ENCODE assay signal across 15 mouse cellular contexts in genomic region chr17:83807345-83807744, GRCm38 (mm10). TPM values are rescaled to one million over a fixed set of nuclear protein-coding genes. Genes with fewer than 3 reads are reported as not detected.
DNase-seq lines count a peak whose midpoint lies in the region; ATAC-seq and TF ChIP-seq lines count a peak whose summit lies in the region.
"Had no signal": no experiment of that assay in that cellular context is flagged by ENCODE, and none has a peak within 500 bp of the region (broad histone marks: within the 10 kb centered on the region; RNA-seq: fewer than 3 reads in every experiment).

No protein-coding gene starts in this region.

- no peak overlapping the region for H3K27ac ChIP-seq in forebrain, embryonic 15.5 days (replicated peaks)
- H3K27ac ChIP-seq in forebrain, embryonic 14.5 days (ENCODE audit: low read depth, low read length): no peak overlapping the region
- H3K27ac ChIP-seq: left cerebral cortex, adult 2 months; limb, embryonic 13.5 days; neural tube, embryonic 15.5 days had no signal

- H3K4me1 ChIP-seq in G1E (ENCODE audit: insufficient read depth, low read depth, low read length): peaks cover 49% of the 10 kb centered on the region
- no peaks in the 10 kb centered on the region for H3K4me1 ChIP-seq in forebrain, embryonic 15.5 days
- no peaks in the 10 kb centered on the region for H3K4me1 ChIP-seq in forebrain, embryonic 14.5 days (ENCODE audit: control insufficient read depth, insufficient read depth, low read length)
- H3K4me1 ChIP-seq: limb, embryonic 13.5 days had no signal

- H3K9ac ChIP-seq in forebrain, embryonic 15.5 days (replicated peaks): no peak overlapping the region
- H3K9ac ChIP-seq in forebrain, embryonic 14.5 days (ENCODE audit: low read length): no peak overlapping the region
- H3K9ac ChIP-seq: forebrain, postnatal 0 days; limb, embryonic 13.5 days; neural tube, embryonic 15.5 days had no signal

- DNase-seq in G1E (ENCODE audit: low spot score): peak; percentile 66
- DNase-seq in thymus, postnatal 0 days (ENCODE audit: low spot score): peak; percentile 41
- DNase-seq in testis, postnatal 10 days (ENCODE audit: low spot score): no peak
- DNase-seq in forebrain, embryonic 14.5 days (ENCODE audit: low spot score): no peak
- no peak for DNase-seq in gastrocnemius, postnatal 4 days (ENCODE audit: low spot score in 2 of 2)

- ATAC-seq in G1E (ENCODE audit: extremely low read depth, insufficient number of reproducible peaks, low FRiP score, poor library complexity, severe bottlenecking): peak; percentile 67
- ATAC-seq in common myeloid progenitor, adult 5-6 weeks (replicated peaks; ENCODE audit: low read depth, poor library complexity, severe bottlenecking): peak; percentile 77
- ATAC-seq in megakaryocyte, adult 5-6 weeks (ENCODE audit: poor library complexity, severe bottlenecking): peak; percentile 34
- ATAC-seq in forebrain, embryonic 15.5 days (replicated peaks): no peak
- no peak for ATAC-seq in forebrain, embryonic 14.5 days
- ATAC-seq: forebrain, postnatal 0 days had no signal

- no peak for TF ChIP-seq CTCF in G1E (IDR thresholded peaks at IDR 0.05; ENCODE audit: low read depth, low read length)

- WGBS in forebrain, embryonic 15.5 days: 85% methylated on average over 7 of the region's 7 CpGs
- WGBS in forebrain, embryonic 14.5 days: 86% methylated on average over 7 of the region's 7 CpGs

- no peak overlapping the region for H3K4me2 ChIP-seq in forebrain, embryonic 15.5 days (replicated peaks)
- no peak overlapping the region for H3K4me2 ChIP-seq in forebrain, embryonic 14.5 days (ENCODE audit: low read length)
- H3K4me2 ChIP-seq: heart, embryonic 11.5 days; limb, embryonic 13.5 days; midbrain, embryonic 11.5 days; neural tube, embryonic 15.5 days had no signal

- H3K36me3 ChIP-seq in G1E (replicated peaks): peaks cover 66% of the 10 kb centered on the region
- peaks cover 13% of the 10 kb centered on the region; the same call in 1 of the 2 replicates for H3K36me3 ChIP-seq in forebrain, embryonic 15.5 days
- H3K36me3 ChIP-seq in forebrain, embryonic 14.5 days (ENCODE audit: control insufficient read depth, insufficient read depth, low read length): peaks cover 17% of the 10 kb centered on the region; the same call in 1 of the 2 replicates

- H3K4me3 ChIP-seq in G1E (ENCODE audit: low read depth, low read length): no peak overlapping the region
- no peak overlapping the region for H3K4me3 ChIP-seq in forebrain, embryonic 15.5 days
- H3K4me3 ChIP-seq in forebrain, embryonic 14.5 days (ENCODE audit: low read depth, low read length): no peak overlapping the region
- H3K4me3 ChIP-seq: left cerebral cortex, adult 2 months; limb, embryonic 13.5 days; neural tube, embryonic 15.5 days had no signal

- no peaks in the 10 kb centered on the region for H3K9me3 ChIP-seq in G1E (replicated peaks)
- no peaks in the 10 kb centered on the region for H3K9me3 ChIP-seq in forebrain, embryonic 15.5 days
- H3K9me3 ChIP-seq in forebrain, embryonic 14.5 days (replicated peaks; ENCODE audit: control insufficient read depth, low read length): no peaks in the 10 kb centered on the region
- H3K9me3 ChIP-seq: limb, embryonic 13.5 days; neural tube, embryonic 15.5 days had no signal

- no peaks in the 10 kb centered on the region for H3K27me3 ChIP-seq in G1E (ENCODE audit: insufficient read depth, low read length)
- H3K27me3 ChIP-seq in forebrain, embryonic 15.5 days: no peaks in the 10 kb centered on the region
- no peaks in the 10 kb centered on the region for H3K27me3 ChIP-seq in forebrain, embryonic 14.5 days (replicated peaks; ENCODE audit: control insufficient read depth, insufficient read depth, low read length)
- H3K27me3 ChIP-seq: limb, embryonic 13.5 days; neural tube, embryonic 15.5 days had no signal

RNA-seq across cellular contexts. Expression of gene Haao, which starts 40.4 kb away (rescaled TPM):
- 4.8 and 11.9 TPM in 2 replicates for total RNA-seq in G1E (2014; fragmentation: Nextera tagmentation)
- 0.05 and 0.17 TPM in 2 replicates for total RNA-seq in G1E (2017)
- polyA plus RNA-seq in G1E (2012): 1.1 and 1.5 TPM in 2 replicates
- total RNA-seq in common myeloid progenitor, adult 5-6 weeks (2017): 14.6 and 40.0 TPM in 2 replicates
- total RNA-seq in megakaryocyte, adult 5-6 weeks (2015): 62.7 and 66.8 TPM in 2 replicates
- 52.6 and 53.5 TPM in 2 replicates for total RNA-seq in megakaryocyte, adult 5-6 weeks (2017)
- 5.6 and 5.9 TPM in 2 replicates for polyA plus RNA-seq in thymus, postnatal 0 days (2015; fragmentation: Nextera tagmentation; extraction: Ambion mirVana)
- 0.13 TPM in 1 of 2 replicates, not detected in the other for polyA plus RNA-seq in forebrain, embryonic 15.5 days (2015; fragmentation: Nextera tagmentation; extraction: Ambion mirVana)
- 0.53 TPM in 1 of 2 replicates, not detected in the other for polyA plus RNA-seq in forebrain, embryonic 14.5 days (2014; fragmentation: Nextera tagmentation; extraction: Ambion mirVana)
- under 1 TPM in 1 of 2 experiments, not detected in 1; 0.54 TPM for total RNA-seq in gastrocnemius, postnatal 4 days (2021)
- total RNA-seq: forebrain, postnatal 0 days; gastrocnemius, postnatal 25 days; left cerebral cortex, adult 2 months had no signal
- polyA plus RNA-seq: forebrain, postnatal 0 days; midbrain, embryonic 11.5 days had no signal

Comparison
In these comparisons a context has a peak if more than half of its experiments do, and no peak if none do; other contexts are left out.
1. ATAC-seq: peak in G1E (single experiment), common myeloid progenitor, adult 5-6 weeks (single experiment) and megakaryocyte, adult 5-6 weeks (single experiment); none in forebrain, embryonic 15.5 days (single experiment) and forebrain, embryonic 14.5 days (single experiment).
2. DNase-seq: peak in G1E (single experiment) and thymus, postnatal 0 days (single experiment); none in testis, postnatal 10 days (single experiment), forebrain, embryonic 14.5 days (single experiment) and gastrocnemius, postnatal 4 days (0 of 2).